Mouse (Mus musculus): ENCODE data around the gene Iqschfp.

DNA sequence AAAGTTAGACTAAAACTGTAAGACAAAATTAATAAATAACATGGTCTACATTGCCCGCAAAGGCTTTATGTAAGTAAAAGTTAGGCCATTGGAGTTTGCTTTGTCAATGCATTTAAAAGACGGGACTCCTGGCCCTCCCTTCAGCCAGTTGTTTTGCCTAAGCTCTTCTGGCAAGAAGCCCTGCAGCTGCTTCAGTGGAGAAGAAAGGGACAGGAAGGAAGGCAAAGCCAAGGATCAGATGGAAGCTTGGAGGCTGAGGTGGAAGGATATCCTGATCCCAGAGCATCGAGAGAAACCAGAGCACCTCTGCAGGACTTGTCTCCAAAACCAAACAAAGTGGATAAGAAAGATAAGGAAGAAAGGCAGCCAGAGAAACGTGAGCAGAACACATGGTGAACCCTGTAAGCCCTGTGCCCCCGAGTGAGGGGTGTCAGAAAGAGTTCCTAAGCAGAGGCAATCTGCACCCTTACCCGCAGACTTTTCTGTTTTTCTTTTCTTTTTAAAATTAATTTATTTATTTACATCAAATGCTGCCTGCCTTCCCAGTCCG, 614.8 kb downstream of the Iqschfp start:
- no peak for TF ChIP-seq GATA1 (IDR thresholded peaks at IDR 0.05; ENCODE audit: borderline replicate concordance, low read length)
- no peak for TF ChIP-seq FLI1 (IDR thresholded peaks at IDR 0.05; ENCODE audit: low read length)

Data from megakaryocyte, embryonic 14.5 days (primary cell).